Mouse (Mus musculus) testis, postnatal 10 days (tissue): ENCODE results near the gene Stat6.
A peak's percentile ranks its signal among the peaks of the same experiment; 100 is the strongest.
"Not testable (repeated sequence)": the region's sequence is repeated elsewhere in the genome, so short reads cannot be mapped to it uniquely, and the experiment has no call there.

Source experiments
- DNase-seq: peaks from one replicate; pipeline ENCODE4 v3.0.0; 2021; ENCODE audit warnings: low spot score

The Stat6 gene

DNA sequence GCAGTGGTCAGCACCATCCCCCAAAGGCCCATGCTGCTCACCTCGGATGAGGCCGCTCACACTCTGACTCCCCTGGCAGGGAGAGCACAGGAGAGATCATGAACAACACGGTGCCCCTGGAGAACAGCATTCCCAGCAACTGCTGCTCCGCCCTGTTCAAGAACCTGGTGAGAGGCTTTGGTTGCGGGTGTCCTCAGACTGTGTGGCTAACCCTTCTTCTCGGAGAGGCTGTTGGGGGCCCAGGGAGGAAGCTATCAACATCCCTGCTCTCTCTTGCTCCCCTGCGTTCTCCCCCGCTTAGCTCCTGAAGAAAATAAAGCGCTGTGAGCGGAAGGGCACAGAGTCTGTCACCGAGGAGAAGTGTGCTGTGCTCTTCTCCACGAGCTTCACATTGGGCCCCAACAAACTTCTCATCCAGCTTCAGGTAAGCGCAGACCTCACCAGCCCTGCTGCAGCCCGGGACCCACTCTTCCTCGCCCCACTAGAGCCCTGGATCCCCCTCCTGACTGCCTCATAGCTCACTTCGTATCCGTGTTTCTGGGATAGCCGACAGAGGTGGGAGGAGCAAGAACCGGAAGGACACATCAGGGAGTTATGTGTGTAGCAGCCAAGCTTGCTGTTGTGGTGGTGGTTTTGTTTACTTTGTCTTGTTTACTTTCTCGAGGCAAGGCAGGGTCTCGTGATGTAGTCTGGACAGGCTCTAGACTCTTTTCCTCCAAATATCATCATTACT lies 10.3 kb downstream of the Stat6 start:
- DNase-seq, result no peak

DNA sequence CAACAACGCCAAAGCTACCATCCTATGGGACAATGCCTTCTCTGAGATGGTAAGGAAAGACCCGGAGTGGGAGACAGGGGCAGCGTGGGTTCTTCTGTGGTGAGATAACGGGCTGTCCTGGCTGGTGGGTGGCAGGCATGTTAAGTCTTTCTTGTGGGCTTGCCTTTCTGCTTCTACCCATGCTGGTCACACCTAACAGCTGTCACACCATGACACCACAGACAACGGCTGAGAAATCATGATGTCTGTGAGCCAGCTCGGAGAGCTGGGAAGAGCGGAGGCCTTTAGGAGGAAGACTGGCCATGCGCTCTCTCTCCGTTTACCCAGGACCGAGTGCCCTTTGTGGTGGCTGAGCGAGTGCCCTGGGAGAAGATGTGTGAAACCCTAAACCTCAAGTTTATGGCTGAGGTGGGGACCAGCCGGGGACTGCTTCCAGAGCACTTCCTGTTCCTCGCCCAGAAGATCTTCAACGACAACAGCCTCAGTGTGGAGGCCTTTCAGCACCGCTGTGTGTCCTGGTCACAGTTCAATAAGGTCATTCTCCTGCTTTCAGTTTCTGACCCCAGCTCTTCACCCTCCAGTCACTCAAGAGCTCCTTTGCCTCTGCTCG lies 12.3 kb downstream of the Stat6 start:
- DNase-seq, result no peak

DNA sequence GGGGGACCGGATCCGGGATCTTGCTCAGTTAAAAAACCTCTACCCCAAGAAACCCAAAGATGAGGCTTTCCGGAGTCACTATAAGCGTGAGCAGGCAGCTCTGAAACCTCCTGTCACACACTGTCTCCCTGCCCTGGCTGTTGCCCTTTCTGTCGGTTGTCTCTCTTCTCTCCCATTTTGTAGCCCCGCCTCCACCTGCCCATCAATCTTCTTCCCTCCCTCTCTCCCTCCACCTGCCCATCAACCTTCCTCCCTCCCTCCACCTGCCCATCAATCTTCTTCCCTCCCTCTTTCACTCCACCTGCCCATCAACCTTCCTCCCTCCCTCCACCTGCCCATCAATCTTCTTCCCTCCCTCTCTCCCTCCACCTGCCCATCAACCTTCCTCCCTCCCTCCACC lies 14.8 kb downstream of the Stat6 start:
- not testable (repeated sequence) for DNase-seq

DNA sequence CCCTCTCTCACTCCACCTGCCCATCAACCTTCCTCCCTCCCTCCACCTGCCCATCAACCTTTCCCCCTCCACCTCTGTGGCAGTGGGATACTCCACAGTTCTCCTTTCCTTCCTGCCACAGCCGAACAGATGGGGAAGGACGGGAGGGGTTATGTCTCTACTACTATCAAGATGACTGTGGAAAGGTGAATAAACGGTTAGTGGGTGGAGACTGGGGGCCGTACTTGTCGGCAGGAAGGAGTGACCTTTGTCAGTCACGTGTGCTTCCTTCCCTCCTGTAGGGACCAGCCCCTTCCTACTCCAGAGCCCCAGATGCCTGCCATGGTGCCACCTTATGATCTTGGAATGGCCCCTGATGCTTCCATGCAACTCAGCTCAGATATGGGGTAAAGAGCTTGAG lies 15.3 kb downstream of the Stat6 start:
- no peak for DNase-seq

DNA sequence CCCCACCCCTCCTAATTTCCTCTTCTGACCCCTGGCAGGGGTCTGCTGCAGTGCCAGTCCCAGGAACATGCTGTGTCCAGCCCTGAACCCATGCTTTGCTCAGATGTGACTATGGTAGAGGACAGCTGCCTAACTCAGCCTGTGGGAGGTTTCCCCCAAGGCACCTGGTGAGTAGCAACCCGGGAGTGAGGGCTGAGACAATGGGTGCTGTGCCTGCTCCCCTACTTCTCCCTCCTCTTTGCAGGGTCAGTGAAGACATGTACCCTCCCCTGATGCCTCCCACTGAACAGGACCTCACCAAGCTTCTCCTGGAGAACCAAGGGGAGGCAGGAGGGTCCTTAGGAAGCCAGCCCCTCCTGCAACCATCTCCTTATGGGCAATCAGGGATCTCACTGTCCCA lies 16.8 kb downstream of the Stat6 start:
- DNase-seq, result no peak

DNA sequence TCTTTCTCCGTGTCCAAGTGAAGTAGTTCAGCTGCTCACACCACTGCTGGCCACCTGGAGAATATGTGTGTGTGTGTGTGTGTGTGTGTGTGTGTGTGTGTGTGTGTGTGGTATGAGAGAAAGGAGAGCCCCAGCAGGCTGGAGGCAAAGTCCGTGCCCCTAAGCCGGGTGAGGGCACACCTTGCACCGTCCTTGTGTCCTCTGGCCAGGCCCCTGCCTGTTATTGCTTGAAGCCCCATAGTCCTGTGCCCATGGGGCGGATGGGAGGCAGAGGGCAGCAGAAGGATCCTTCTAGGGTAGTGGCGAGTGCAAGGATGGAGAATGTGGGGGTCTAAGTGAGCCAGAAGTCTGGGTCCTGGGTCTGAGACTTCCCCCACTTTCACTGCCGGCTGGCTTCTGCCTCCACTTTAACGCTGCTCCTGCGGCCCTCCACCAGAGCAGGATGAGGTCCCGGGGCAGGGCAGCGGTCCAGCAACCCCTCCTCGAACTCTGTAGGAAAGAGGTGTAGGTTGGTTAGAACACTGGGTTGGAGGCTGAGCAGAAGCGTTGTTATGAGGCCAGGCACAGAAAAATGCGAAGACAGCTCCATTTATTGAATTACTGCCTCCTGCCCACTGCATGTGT lies 18.6 kb downstream of the Stat6 start:
- DNase-seq, result peak; percentile 57

DNA sequence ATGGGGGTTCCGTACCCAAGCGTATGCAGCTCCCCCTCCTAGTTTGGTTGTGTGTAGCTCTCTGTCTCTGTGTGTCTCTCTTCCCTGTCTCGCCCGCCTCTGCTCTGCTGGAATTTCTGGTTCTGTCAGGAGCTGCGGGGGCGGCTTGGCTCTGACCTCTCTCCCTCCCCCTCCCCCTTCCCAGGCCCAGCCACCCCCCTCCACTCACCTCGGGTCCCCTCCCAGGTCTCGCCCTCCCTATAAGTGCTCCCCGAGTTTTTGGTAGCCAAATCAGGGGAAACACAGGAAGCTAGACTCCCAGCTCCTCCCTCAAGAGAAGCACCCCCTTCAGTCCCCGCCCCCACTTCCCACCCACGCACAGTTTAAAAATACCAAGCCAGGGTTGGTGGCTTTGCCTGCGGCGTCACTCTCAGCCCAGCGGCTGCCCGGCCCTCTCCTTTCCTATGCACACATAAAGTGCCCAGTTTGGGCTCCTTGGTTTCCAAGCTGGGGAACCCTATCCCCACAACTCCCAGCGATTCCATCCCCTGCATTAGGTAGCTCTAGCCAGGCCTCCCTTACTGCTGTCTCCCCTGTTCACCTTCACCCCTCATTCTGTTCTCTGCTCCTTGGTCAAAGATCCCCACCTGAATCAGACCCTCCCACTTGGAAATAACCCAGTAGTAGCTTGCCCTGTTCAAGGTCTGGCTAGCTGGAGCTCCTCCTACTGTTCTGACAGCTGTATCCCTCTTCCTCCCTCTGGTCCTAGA lies 19.3 kb downstream of the Stat6 start:
- DNase-seq, result peak; percentile 80

DNA sequence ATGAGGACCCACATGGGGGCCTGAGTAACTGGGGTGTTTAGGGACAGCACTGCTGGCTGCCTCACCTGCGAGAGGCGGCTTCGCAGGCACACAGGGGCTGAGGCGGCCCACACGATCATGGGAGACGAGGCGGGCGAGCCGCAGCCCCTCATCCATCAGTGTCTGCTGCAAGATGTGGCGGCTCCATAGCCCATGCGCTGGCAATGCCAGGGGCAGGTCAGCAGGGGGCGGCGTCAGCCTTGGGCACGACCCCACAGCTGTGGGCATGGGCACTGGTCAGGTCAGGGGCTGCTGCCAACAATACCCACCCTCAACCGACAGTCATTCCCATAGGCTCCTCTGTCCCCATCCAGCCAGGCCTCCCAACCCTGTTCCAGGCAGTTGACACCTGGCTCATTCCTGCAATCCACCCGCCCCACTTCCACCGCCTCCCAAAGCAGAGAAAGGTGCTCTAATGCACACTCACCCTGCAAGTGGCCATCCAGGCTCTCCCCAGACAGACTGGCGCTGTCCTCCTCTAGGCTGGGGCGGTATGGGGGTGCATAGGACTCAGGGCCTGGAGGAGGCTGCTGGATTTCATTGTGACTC lies 20.0 kb downstream of the Stat6 start:
- peak; percentile 64 for DNase-seq

DNA sequence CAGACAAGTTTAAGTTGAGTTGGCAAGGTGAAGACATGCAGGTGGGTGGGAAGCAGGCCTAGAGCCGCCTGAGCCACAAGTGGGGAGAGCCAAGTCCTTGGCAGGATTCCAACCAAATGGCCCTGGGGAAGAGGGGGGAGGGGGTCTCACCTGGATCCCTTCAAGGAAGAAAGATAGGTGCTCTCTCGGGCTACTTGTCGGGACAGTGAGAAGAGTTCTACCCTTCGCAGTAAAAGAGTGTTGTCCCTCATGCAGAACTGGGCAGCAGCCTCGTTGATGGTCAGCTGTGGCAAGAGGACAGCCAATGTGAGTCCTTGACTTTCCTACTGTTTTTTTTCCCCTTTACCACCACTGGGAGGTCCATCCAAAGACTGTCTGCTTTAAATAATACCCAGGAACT lies 20.8 kb downstream of the Stat6 start:
- DNase-seq, result peak; percentile 61

DNA sequence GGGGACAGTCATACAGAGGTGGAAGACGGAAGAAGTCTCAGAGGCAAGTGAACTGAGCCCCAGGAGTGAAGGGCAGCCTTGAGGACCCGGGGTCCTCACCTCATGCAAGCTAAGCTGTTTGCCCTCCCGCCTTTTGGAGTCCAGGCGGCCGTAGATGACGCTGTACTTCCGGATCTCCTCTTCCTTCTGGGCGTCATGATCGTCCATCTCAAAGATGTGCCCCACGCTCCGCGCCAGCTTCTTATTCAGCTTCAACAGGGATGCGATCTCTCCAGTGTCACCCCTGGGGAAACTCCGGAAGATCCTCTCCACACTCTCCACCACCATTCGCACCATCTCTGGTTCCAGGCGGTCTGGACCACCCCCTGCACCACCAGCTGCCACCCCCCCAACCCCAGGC lies 21.4 kb downstream of the Stat6 start:
- DNase-seq, result no peak

DNA sequence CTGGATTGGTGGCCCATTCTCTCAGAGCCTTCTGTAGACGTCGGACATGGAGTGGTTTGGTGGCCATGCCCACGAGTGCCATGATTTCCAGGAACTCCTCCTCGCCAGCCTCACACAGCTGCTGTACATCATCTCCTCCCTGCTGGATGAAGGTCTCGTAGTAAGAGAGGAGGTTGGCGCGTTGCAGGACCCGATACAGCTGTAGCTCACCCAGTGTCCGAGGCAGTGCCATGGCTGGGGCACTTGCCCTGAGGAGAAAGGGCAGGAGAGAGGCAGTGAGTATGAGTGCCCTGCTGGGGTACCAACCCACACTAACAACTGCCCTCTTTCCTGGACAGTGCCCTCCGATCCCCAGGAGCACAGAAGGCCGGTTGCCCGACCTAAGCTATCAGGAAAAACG lies 22.1 kb downstream of the Stat6 start:
- no peak for DNase-seq

DNA sequence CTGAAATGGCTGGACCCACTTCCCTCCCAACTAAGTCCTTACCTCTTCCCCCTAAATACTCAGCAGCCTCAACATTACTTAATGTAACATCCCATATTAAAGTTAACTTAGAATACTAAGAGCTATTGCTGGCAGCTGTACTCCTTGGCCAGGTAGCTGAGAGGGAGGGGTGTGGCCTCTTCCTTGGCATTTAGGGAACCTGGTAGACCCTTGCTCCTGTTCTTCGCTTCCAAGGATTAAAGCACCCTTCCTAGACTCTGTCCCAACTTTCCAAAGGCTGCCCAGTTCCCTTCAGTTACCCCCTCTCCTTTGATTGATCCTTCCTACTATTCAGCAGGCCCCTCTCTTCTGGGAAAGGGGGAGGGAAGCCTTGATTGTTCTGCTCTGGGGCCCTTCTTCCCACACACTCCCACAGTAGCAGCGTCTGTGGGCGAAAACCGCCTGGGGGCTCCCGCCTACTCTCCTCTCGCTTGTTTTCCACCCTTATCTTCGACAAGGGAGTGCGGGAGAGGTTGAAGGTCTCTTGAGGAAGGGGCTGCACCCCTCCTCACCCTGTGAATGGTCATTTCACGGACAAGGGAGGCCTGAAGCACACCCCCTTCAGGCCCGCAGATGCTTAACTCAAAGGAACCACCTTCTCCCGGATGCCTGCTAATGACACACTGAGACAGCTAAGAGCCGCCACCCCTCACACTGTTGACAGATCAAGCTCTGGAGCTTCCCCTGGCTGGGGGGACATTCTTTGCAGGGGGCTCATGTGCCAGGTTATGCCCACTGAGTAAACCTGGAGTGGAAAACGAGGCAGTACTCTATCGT lies 22.8 kb downstream of the Stat6 start:
- peak; percentile 54 for DNase-seq

DNA sequence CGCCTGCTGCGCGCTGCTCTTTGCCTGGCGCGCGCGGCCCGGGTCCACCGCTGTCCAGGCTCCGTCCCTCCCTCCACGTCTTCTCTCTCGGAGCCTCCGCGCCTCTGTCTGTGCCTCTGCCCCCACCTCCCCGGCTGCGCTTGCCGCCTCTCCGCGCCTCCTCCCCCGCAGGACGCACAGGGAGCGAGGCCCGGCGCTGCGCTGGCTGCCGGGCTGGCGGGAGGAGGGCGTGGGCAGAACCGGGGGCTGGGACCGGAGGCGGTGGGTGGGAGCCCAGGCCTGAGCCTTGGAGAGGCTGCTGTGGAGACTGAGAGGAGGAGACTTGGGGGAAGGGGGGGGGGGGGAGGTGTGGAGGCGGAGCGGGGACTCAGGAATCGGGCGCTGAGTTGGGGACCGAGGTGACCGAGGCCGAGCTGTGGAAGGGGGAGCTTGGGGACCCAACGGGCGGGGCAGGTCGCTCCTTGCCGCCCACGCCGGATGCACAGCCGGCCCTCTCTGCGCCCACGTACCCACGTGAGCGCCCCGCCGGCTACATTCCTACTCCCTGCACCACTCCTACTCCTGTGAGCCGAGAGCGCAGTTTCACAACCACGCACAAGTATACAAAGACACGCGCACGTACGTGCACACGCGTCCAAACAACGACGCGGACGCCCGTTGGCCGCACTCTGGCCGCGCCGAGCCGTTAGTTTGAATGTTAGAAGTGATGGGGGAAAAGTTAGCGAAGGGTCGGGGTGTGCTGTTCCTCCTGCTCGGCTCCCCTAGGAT lies 23.9 kb downstream of the Stat6 start, which contains the start of gene Nemp1:
TSS of gene Nemp1 (plus strand) at position 401 of the 768 bp plus-strand sequence.
- peak; percentile 94 for DNase-seq

DNA sequence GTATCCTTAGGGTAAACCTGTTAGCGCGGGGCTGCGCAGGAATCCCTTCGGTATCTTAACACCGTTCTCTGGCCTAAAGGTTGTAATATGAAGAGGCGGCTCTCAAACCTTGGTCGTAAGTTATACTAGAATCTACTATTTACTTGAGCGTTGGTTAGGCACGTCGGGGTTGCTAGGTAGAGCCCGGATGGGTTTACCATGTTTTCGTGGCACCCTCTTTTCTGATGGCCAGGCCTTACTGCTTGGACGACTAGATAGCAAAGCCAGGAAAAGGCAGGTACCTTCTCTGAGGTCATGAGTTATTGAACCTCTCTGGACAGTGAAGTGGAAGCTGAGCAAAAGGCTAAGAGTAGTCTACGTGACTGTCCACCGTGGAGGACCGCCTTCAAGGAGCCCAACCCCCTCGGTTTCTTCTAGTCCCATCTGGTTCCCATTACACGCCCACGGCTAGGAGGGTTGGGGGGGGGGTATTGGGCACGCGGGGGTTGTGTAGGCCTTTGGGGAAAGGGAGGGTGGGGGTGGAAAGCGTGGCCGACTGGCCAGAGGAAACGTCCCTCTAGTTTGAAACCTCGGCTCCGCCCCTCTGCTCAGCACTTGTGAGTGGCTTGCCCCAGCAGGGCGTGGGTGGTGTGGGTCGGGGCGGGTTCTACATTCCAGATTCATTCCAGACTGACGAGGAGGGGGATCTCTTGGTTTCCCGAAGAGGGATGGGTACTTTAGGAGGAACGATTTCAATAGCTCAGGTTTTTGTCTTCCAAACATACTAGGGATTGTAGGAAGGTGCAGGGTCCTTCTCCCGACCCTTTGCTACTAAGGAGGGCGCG lies 24.7 kb downstream of the Stat6 start:
- DNase-seq, result peak; percentile 93

DNA sequence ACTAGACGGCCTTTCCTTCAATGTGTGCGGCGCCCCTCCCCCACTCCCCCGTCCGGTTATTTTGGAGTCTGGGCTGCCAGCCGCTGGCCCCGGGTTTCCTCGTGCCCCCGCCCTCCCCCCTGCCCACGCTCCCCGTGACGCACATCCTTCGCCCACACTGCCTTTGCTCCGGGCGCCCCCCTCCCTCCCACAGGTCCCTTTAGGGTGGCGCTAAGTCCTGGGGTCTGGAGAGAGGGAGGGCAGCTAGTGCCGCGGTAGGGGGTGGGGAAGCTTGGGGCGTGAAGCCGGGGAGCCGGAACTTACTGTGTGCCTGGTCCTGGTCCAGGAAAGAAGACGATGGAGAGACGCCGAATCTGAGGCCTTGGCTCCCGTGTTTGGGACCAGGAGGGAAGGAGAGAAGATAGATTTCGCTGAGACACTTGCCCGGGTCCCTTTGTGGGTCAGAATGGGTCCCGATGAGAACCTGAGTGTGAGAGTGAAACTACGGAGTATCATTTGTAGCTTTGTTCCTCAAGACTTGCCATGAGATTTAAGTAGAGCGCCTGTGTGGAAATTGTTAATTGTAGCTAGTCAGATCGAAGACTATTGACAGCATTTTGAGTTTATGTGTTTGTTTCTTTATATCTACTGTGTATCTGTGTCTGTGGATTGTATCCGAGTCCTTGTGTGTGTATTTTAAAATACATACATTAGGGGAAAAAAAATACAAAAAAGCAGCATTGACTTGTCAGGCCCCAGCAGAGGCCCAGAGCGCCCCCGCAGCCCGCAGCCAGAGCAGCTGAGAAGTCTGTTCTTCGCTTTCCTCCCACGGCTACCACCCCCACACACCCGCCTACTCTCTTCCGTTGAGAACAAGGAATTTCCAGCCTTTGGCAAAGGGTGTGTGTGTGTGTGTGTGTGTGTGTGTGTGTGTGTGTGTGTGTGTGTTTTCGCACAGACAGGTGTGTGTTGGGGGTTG lies 25.6 kb downstream of the Stat6 start, which contains the start of gene Nab2:
TSS of gene Nab2 (minus strand) at position 476 of the 958 bp plus-strand sequence.
- DNase-seq, result peak; percentile 91

DNA sequence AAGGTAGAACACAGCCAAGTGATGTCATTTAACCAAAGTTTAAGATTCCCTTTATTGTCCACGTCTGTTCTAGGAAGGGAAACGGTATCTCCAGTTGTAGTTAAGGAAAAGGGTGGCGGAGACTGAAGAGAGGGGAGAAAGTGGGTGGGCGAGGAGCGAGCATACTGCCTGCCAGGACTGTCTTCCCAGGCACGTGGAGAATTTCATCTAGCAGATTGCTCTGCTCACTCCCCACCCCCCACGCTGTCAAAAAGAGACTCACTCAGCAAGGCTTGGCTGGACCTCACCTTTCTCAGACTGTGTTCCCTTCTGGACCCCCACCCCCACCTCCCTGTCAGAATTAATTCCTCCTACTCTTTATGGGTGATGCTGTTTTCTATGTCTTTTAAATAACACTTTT lies 26.4 kb downstream of the Stat6 start:
- DNase-seq, result peak; percentile 69

DNA sequence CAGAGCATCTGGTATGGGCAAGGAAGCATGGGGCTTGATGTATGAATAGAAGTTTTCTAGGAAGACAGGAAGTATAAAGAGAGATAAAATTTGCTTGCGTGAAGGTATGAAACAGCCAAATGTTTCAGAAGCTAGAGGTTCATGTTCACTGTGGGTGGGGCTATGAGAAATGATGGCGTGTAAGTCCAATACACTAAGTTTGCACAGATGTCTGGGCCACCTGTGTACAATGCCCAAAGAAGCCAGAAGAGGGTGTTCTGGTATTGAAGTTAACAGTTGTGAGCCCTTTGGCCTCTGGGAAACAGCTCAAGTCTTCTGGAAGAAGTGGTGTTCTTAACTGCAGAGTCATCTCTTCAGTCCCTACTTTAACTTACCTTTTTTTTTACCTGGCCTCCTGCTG lies 27.4 kb downstream of the Stat6 start:
- DNase-seq, result no peak

DNA sequence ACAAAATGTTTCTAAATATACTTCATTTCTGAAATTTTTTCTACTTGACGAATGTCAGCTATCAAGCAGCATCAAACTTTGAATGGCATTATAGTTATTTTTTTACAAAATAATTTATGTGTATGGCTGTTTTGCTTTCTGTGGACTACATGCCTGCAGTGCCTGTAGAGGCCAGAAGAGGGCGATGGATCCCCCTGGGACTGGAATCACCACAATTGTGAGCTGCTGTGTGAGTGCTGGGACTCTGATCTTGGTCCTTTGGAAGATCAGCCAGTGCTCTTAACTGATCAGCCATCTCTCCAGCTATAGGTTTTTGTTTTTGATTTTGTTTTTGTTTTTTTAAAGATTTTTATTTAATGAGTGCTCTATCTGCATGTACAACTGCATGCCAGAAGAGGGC lies 28.5 kb downstream of the Stat6 start:
- DNase-seq, result peak; percentile 63
